Mouse (Mus musculus): ENCODE data around the gene Olfr315.
"Not testable (repeated sequence)": the region's sequence is repeated elsewhere in the genome, so short reads cannot be mapped to it uniquely, and the experiment has no call there.

- TF ChIP-seq GATA1 (IDR thresholded peaks at IDR 0.05; ENCODE audit: borderline replicate concordance, low read length); FLI1 (IDR thresholded peaks at IDR 0.05; ENCODE audit: low read length): not testable (repeated sequence)
Measured at GRCm38 (mm10) chr11:58814700-58815099, 41.7 kb downstream of the Olfr315 start, which contains the start of gene Olfr313.

All from megakaryocyte, embryonic 14.5 days (primary cell).